Mouse (Mus musculus) intestine, embryonic 15.5 days (tissue): ENCODE results near the gene Tnk2. TPM values are rescaled to one million over a fixed set of nuclear protein-coding genes. Genes with fewer than 3 reads are reported as not detected.

Source experiments
- ATAC-seq: fragments of 200-750 bp; cut with Nextera tagmentation; 2 replicates; pipeline ENCODE4 v1.8.0; 2017; ENCODE audit warnings: moderate TSS enrichment, moderate library complexity
- H3K27ac ChIP-seq: fragments of 300-500 bp; sonication (generic); 2 replicates; pipeline ENCODE4 v1.5.1; 2015; ENCODE audit warnings: mild to moderate bottlenecking, inconsistent platforms
- H3K27me3 ChIP-seq: fragments of 300-500 bp; sonication (generic); replicated peaks from 2 replicates; pipeline ENCODE4 v1.6.1; 2015; ENCODE audit warnings: inconsistent platforms
- H3K36me3 ChIP-seq: fragments of 300-500 bp; sonication (generic); 2 replicates; pipeline ENCODE4 v1.6.1; 2015; ENCODE audit warnings: inconsistent platforms
- H3K4me1 ChIP-seq: fragments of 300-500 bp; sonication (generic); replicated peaks from 2 replicates; pipeline ENCODE4 v1.6.1; 2015; ENCODE audit warnings: inconsistent platforms
- H3K4me2 ChIP-seq: fragments of 300-500 bp; sonication (generic); replicated peaks from 2 replicates; pipeline ENCODE4 v1.6.1; 2015; ENCODE audit warnings: mild to moderate bottlenecking, inconsistent platforms
- H3K4me3 ChIP-seq: fragments of 300-500 bp; sonication (generic); replicated peaks from 2 replicates; pipeline ENCODE4 v1.5.1; 2015; ENCODE audit warnings: inconsistent platforms
- H3K9ac ChIP-seq: fragments of 300-500 bp; sonication (generic); 2 replicates; pipeline ENCODE4 v1.6.1; 2015; ENCODE audit warnings: inconsistent platforms
- H3K9me3 ChIP-seq: fragments of 300-500 bp; sonication (generic); 2 replicates; pipeline ENCODE4 v1.6.1; 2016; ENCODE audit warnings: inconsistent platforms
- WGBS: fragments of 180-500 bp; shearing (Covaris S2); methylation state at CpG from one replicate; pipeline ENCODE4 v1.1.7; 2015; 5-methylcytosine and 5-hydroxymethylcytosine counted together
- polyA plus RNA-seq: library from polyadenylated mRNA; unstranded; fragments of >200 nt; fragmentation: Nextera tagmentation; extraction: Ambion mirVana; gene quantifications from 2 replicates; pipeline ENCODE4 v1.2.1, GENCODE M21; 2015

The Tnk2 gene
- polyA plus RNA-seq, 1 experiment from 2014 or later, result 9.2 TPM

DNA sequence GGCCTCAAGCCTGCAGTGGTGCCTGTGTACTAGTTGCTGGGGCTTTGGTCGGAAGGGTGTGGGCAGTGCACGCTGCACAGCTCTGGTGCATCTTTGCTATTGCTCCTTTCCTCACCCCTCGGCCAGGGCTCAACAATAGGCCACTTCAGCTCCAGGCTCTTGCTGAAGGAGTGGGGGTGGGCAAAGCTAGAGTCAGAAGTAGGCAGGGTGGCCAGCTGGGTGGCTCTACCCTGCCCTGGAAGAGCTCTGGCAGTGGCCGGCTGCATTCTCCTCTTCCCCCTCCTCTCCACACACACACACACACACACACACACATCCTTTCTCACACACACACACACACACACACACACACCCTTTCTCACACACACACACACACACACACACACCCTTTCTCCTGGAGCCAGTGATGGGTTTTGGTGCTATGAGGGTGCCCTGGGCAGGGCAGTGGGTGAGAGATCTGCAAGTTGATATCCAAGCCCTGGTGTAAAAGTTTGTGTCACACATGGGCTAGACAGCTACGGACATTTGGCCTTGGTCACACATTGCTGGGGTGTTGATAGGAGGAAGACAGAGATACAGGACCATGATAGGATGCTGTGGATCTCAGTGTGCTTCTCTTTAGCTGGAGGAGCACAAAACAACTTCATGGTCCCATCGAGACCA is 10.5 kb downstream of the Tnk2 start:
- no peak overlapping the region for H3K4me2 ChIP-seq
- no peak for ATAC-seq
- no peak overlapping the region for H3K9ac ChIP-seq
- no peak overlapping the region for H3K4me3 ChIP-seq
- H3K4me1 ChIP-seq, result peaks cover 17% of the 10 kb centered on the region
- no peaks in the 10 kb centered on the region for H3K9me3 ChIP-seq
- no peaks in the 10 kb centered on the region for H3K36me3 ChIP-seq
- WGBS, result 72% methylated on average over 6 of the region's 6 CpGs
- H3K27me3 ChIP-seq, result no peaks in the 10 kb centered on the region
- no peak overlapping the region for H3K27ac ChIP-seq

DNA sequence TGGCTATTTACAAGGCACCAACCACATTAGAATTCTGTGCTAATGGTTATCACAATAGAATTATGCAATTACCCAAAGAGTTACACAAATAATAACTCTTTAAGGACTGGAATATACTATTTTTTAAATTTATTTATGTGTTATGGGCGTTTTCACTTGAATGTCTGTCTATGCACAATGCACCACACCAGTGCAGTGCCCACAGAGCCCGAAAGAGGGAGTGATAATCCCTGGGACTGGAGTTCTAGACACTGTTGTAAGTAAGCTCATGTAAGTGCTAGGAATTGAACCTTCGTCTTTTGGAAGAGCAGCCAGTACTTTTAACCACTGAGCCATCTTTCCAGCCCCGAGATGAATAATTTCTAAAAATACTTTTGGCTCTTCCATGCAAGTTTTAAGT is 11.9 kb downstream of the Tnk2 start:
- ATAC-seq, result no peak
- 86% methylated on average over 4 of the region's 4 CpGs for WGBS
- no peaks in the 10 kb centered on the region for H3K36me3 ChIP-seq
- H3K9me3 ChIP-seq, result no peaks in the 10 kb centered on the region
- H3K4me1 ChIP-seq, result peaks cover 29% of the 10 kb centered on the region
- no peak overlapping the region for H3K4me2 ChIP-seq
- no peak overlapping the region for H3K9ac ChIP-seq
- no peak overlapping the region for H3K4me3 ChIP-seq
- no peaks in the 10 kb centered on the region for H3K27me3 ChIP-seq
- no peak overlapping the region for H3K27ac ChIP-seq

DNA sequence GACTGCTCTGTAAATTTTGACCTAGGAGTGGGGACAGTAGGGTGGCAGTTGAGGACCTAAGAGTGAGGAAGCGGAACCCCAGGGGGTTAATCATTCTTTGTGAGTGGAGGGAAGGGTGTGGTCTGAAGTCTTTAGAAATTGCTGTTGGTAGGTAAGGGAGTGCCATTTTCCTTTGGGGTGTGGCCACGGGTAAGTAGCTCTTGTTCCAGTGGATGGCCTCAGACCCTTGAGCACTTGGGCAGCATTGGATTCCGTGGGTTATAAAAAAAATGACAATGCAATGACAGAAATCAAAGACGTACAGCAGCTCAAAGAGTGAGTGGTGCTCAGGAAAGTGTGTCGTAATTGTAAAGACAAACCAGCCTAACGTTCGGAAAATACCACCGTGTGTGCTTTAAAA is 12.6 kb downstream of the Tnk2 start:
- 66% methylated on average over 8 of the region's 8 CpGs for WGBS
- H3K4me1 ChIP-seq, result peaks cover 37% of the 10 kb centered on the region

DNA sequence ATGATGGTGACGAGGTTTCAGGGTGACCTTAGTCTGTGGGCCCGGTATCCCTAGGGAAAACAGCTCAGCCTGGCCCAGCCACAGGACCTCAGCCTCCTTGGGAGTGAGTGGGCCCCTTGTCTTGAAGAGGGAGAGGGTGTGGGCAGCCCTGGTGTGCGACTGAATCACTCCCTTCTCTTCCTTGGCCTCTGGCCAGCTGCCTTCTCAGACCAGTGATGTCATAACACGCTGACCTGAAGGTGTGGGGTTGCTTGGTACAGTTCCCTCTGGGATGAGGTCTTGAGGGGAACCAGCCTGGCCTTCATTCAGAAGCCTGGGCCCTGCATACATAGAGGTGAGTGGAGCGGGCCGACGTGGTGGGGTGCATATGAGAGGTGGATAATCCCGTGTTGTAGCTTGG is 13.1 kb downstream of the Tnk2 start:
- no peaks in the 10 kb centered on the region for H3K9me3 ChIP-seq
- H3K4me3 ChIP-seq, result no peak overlapping the region
- no peaks in the 10 kb centered on the region for H3K36me3 ChIP-seq
- 61% methylated on average over 8 of the region's 8 CpGs for WGBS
- no peak for ATAC-seq
- H3K27me3 ChIP-seq, result no peaks in the 10 kb centered on the region
- peaks cover 42% of the 10 kb centered on the region for H3K4me1 ChIP-seq
- H3K9ac ChIP-seq, result no peak overlapping the region
- H3K27ac ChIP-seq, result no peak overlapping the region
- no peak overlapping the region for H3K4me2 ChIP-seq

More for the DNA sequence above, 12.6 kb downstream of the Tnk2 start:
- H3K4me3 ChIP-seq, result no peak overlapping the region
- ATAC-seq, result no peak
- no peaks in the 10 kb centered on the region for H3K9me3 ChIP-seq
- H3K4me2 ChIP-seq, result no peak overlapping the region
- H3K27ac ChIP-seq, result no peak overlapping the region
- no peak overlapping the region for H3K9ac ChIP-seq
- H3K27me3 ChIP-seq, result no peaks in the 10 kb centered on the region
- no peaks in the 10 kb centered on the region for H3K36me3 ChIP-seq

DNA sequence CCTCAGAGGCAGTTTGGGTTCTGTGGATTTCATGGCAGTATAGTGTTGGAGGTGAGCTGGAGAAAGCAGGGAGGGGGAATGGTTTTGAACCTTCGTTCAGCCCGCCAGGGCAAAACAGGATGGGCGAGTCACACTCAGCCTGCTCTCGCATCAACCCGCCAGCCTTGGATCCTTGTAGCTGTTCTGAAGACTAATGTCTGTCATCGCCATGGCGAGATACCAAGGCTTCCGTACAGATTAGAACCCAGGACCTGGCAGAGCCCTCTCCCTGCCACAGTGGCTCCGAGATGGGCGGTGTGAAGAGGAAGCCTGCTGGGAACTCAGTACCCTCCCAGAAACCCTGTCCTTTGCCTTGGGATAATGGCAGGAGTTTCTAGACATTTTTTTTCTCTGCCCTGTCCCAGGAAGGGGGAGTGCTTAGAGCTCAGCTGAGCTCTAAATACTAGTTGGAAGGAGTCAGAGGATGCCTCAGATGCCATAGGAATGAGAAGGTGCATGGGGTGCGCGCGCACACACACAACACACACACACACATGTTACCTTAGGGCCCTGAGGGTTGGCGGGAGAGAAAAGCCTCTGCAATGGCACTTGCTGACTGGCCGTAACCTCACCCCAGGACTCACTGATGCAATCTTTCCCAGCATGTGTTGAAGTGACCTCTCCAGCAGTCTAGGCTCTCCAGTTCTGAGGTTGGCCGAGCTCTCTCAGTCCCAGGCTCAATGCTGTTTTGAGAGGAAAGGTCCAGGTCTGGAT is 14.0 kb downstream of the Tnk2 start:
- H3K4me1 ChIP-seq, result peaks cover 49% of the 10 kb centered on the region
- no peaks in the 10 kb centered on the region for H3K36me3 ChIP-seq
- H3K4me3 ChIP-seq, result no peak overlapping the region
- no peak overlapping the region for H3K4me2 ChIP-seq
- no peak for ATAC-seq
- WGBS, result 90% methylated on average over 16 of the region's 16 CpGs
- H3K9me3 ChIP-seq, result no peaks in the 10 kb centered on the region
- H3K9ac ChIP-seq, result no peak overlapping the region
- no peak overlapping the region for H3K27ac ChIP-seq
- H3K27me3 ChIP-seq, result no peaks in the 10 kb centered on the region

DNA sequence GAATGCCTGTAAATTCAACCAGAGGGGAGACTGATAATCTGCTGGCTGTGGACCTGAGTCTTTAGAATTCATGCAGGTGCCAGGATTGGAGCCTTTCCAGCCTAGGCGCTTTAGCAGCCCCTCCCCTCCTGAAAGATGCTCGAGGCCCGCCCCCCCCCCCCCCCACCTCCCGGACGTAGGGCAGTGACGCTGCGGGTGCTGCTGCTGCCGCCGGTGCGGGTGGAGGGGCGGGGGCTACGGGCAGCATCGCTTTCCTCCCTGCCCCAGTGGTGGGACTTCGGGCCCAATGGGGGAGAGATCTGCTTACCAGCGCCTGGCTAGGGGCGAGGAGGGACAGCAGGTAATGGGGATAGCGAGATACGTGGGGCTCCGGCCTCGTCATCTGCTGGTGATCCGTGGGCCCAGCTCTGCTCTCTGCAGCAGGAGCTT is 15.1 kb downstream of the Tnk2 start:
- H3K27ac ChIP-seq, result peak overlapping the region; percentile 60; the same call in 1 of the 2 replicates
- peaks cover 49% of the 10 kb centered on the region for H3K4me1 ChIP-seq
- peak overlapping the region; percentile 28; the same call in 1 of the 2 replicates for H3K9ac ChIP-seq
- no peaks in the 10 kb centered on the region for H3K9me3 ChIP-seq
- peak overlapping the region; percentile 27 for H3K4me3 ChIP-seq
- H3K36me3 ChIP-seq, result no peaks in the 10 kb centered on the region
- no peaks in the 10 kb centered on the region for H3K27me3 ChIP-seq
- peak overlapping the region; percentile 65 for H3K4me2 ChIP-seq
- 4% methylated on average over 18 of the region's 21 CpGs for WGBS
- ATAC-seq, result no peak

DNA sequence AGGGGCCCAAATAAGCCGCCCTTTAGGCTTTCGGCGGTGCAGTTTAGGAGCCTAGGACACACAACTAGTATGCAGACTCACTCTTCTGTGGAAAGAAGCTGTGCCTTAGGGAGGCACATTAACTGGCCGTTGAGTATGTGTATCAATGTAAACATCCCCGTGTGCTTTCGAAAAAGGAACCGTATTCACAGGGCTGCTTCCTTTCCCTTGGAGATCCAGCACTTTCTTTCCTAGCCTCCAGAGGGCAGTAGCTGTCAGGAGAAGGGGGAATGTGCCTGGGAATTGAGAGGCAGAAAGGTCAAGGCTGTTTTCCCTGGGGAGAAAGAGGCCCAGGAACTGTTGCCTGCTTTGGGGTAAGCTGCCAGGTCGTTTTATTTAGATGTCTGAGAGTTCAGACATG is 15.7 kb downstream of the Tnk2 start:
- peaks cover 49% of the 10 kb centered on the region for H3K4me1 ChIP-seq
- H3K9ac ChIP-seq, result no peak overlapping the region
- no peaks in the 10 kb centered on the region for H3K27me3 ChIP-seq
- peak overlapping the region; percentile 65 for H3K4me2 ChIP-seq
- ATAC-seq, result peak; percentile 32
- peak overlapping the region; percentile 27 for H3K4me3 ChIP-seq
- no peaks in the 10 kb centered on the region for H3K9me3 ChIP-seq
- H3K36me3 ChIP-seq, result no peaks in the 10 kb centered on the region
- 15% methylated on average over 8 of the region's 8 CpGs for WGBS
- H3K27ac ChIP-seq, result peak overlapping the region; percentile 88

DNA sequence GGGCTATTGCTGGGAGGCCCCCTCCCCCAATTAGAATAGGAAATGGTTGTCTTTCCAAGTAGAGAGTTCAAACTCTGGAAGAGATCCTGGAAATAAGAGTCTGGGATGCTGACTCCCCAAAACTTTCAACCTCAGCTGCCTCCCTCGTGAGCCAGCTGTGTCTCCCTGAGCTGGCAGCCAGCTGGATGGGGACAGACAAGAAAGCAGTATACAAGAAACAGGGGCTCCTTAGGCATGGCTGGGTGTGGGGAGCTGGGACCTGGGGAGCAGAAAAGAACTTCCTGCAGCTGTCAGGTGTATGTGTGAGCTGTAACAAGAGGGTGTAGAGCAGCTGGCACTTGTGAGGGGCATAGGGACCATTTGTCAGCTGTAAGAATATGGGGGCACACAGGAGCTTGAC is 16.4 kb downstream of the Tnk2 start:
- H3K9me3 ChIP-seq, result no peaks in the 10 kb centered on the region
- no peak overlapping the region for H3K4me3 ChIP-seq
- no peak for ATAC-seq
- H3K4me1 ChIP-seq, result peaks cover 49% of the 10 kb centered on the region
- WGBS, result 34% methylated on average over 1 of the region's 1 CpGs
- H3K27me3 ChIP-seq, result no peaks in the 10 kb centered on the region
- peak overlapping the region; percentile 88 for H3K27ac ChIP-seq
- peak overlapping the region; percentile 58; the same call in 1 of the 2 replicates for H3K4me2 ChIP-seq
- no peaks in the 10 kb centered on the region for H3K36me3 ChIP-seq
- H3K9ac ChIP-seq, result no peak overlapping the region

DNA sequence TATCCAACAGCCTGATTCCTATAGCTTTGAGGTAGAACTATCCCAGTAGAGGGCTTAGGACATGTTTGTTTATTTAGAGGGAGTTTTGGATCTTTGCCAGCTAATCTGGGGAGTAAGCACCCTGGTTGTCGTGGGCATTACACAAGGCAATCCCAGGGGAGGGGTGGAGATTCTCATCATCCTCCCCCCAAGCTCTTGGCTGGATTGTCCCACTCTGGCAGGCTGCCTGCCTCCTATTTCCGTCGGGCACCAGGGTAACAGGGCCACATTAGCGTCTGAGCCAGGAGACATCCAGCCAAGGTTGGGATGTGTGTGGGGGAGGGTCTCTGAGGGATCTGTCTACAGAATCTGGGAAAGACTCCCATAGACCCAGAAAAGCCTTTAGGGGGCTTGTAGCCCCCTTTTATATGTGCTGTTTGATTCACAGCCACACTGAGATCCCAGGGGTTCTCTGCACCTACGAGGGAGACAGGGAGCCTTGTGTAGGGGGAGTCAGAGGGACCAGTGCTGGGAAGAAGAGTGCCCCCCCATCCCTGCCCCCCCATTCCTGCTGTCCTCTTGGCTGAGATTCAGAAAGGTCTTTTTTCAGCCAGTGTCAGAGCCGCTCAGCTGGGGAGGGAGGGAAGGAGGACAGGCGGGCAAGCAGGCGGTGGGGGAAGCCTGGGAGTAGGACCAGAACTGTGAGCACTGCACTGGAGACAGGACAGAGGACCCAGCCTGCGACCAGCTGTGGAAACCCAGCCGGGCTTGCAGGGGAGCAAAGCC is 17.1 kb downstream of the Tnk2 start:
- Histone ChIP-seq H3K27ac (peak overlapping the region; percentile 88), H3K4me1 (peaks cover 55% of the 10 kb centered on the region), H3K36me3 (no peaks in the 10 kb centered on the region), H3K9ac (peak overlapping the region; percentile 26; the same call in 1 of the 2 replicates), H3K27me3 (no peaks in the 10 kb centered on the region), H3K9me3 (no peaks in the 10 kb centered on the region), H3K4me2 (peak overlapping the region; percentile 58), H3K4me3 (peak overlapping the region; percentile 18; the same call in 1 of the 2 replicates)
- WGBS, result 17% methylated on average over 10 of the region's 10 CpGs
- ATAC-seq, result peak; percentile 69

DNA sequence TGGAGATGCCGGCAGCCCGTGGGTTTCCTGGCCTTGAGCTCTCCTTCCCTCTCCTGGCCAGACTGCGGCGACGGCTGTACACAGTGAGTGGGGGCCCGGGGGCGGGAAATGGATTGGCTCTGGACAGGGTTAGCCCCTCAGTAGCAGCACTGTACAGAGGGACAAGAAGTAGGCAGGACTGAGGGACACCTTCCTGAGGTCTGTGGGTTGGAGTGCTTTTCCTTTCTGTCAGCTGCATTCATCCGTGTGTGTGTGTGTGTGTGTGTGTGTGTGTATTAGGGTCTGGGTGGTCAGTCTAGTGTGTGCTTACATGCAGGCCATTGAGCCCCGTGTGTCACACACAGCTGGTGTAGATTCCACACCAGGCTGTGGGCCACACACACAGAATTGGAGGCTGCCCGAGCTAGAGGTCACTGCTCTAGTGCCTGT is 17.8 kb downstream of the Tnk2 start:
- no peaks in the 10 kb centered on the region for H3K27me3 ChIP-seq
- no peaks in the 10 kb centered on the region for H3K9me3 ChIP-seq
- peak overlapping the region; percentile 88 for H3K27ac ChIP-seq
- H3K4me2 ChIP-seq, result peak overlapping the region; percentile 58
- H3K4me1 ChIP-seq, result peaks cover 57% of the 10 kb centered on the region
- peak; percentile 27 for ATAC-seq
- H3K9ac ChIP-seq, result peak overlapping the region; percentile 42
- H3K4me3 ChIP-seq, result peak overlapping the region; percentile 18
- H3K36me3 ChIP-seq, result no peaks in the 10 kb centered on the region
- 41% methylated on average over 10 of the region's 10 CpGs for WGBS

DNA sequence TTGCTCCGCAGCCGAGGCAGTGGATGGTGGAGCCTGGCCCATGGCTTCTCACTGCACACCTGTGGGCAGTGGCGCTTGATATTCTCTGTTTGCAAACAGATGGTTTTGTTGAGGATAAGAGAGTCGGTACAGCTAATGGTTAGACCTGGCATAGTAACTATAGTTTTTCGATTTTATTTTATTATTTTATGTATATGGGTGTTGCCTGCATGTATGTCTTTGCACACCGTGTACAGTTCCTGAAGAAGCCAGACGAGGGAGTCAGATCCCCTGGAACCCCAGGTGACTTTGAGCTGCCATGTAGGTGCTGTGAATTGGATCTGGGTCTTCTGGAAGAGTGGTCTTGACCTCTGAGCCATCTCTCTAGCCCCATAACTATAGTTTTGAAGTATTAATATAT is 18.7 kb downstream of the Tnk2 start:
- Histone ChIP-seq H3K9me3 (no peaks in the 10 kb centered on the region), H3K36me3 (no peaks in the 10 kb centered on the region), H3K4me1 (peaks cover 61% of the 10 kb centered on the region), H3K4me3 (0 out of 2 replicates have a peak overlapping the region, but pooled peaks have one; percentile 18), H3K27me3 (no peaks in the 10 kb centered on the region), H3K27ac (peak overlapping the region; percentile 88), H3K4me2 (peak overlapping the region; percentile 58), H3K9ac (peak overlapping the region; percentile 42)
- WGBS, result 90% methylated on average over 7 of the region's 7 CpGs
- no peak for ATAC-seq

DNA sequence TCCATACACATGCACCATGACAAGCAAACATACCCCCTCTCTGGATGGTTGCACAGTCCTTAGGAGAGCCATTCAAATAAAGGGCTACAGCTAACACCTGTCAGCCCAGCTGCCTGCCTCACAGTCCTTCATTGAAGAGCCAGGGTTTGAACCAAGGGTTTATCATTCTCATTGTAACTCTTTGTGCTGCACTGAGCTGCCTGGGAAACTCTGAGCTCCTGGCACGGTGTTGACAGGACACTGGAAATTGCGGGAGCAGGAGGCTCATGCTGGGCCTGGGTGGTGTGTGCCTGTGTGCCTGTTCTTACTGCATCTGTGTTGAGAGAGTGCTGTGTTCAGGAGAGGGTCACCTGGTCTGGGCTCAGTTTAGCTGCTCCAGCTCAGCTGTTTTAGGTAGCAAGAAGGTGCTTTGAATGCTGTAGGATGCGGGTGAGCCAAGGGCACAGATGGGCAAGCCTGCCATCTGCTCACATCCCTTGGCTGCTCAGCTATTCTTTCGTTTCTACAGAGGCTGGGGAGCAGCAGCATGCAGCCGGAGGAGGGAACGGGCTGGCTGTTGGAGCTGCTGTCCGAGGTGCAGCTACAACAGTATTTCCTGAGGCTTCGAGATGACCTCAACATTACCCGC is 19.7 kb downstream of the Tnk2 start:
- ATAC-seq, result no peak
- H3K27me3 ChIP-seq, result no peaks in the 10 kb centered on the region
- no peak overlapping the region for H3K27ac ChIP-seq
- 89% methylated on average over 9 of the region's 9 CpGs for WGBS
- no peak overlapping the region for H3K9ac ChIP-seq
- no peaks in the 10 kb centered on the region for H3K36me3 ChIP-seq
- H3K4me1 ChIP-seq, result peaks cover 62% of the 10 kb centered on the region
- H3K4me3 ChIP-seq, result no peak overlapping the region
- no peaks in the 10 kb centered on the region for H3K9me3 ChIP-seq
- no peak overlapping the region for H3K4me2 ChIP-seq
